14 mouse cellular contexts compared by ENCODE assay signal in the genomic region with DNA sequence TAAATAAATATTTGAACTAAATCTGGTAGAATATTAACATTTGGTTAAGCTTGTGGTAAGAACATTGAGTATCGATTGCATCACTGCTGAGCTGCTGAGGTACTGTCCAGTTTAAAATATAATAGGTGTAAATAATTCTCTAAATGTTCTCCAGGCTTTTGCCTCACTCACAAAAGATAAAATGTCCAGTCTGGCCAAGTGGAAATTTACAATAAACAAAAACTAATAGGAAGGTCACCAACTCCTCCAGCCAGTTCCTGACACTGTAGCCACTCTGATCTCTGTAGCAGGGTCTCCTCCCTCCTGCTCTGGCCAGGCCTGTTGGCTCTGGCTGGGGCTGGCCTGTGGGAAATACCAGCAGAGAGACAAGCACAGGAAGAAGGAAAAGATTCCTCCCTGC. TPM values are rescaled to one million over a fixed set of nuclear protein-coding genes. Genes with fewer than 3 reads are reported as not detected.
DNase-seq lines count a peak whose midpoint lies in the region; ATAC-seq and TF ChIP-seq lines count a peak whose summit lies in the region.
"Had no signal": no experiment of that assay in that cellular context is flagged by ENCODE, and none has a peak within 500 bp of the region (broad histone marks: within the 10 kb centered on the region; RNA-seq: fewer than 3 reads in every experiment).

No protein-coding gene starts in this region.

- DNase-seq in heart, adult 9 months (ENCODE audit: low spot score in 2 of 2): peak; percentile 61 to 68
- DNase-seq in heart, adult 8-10 months (ENCODE audit: low spot score): no peak
- DNase-seq in adipocyte (ENCODE audit: low spot score): peak; percentile 17
- DNase-seq in kidney, adult 18-20 months: peak; percentile 54
- no peak for DNase-seq in liver, embryonic 14.5 days (ENCODE audit: low read depth in 3 of 3, low spot score in 3 of 3)
- no peak for DNase-seq in right cerebral cortex, postnatal 4 days
- no peak for DNase-seq in layer of hippocampus, adult 11-12 months (ENCODE audit: low spot score)
- DNase-seq: cerebellum, postnatal 10 days; lung, embryonic 14.5 days; midbrain, embryonic 14.5 days; spleen, adult 18-20 months had no signal

- peaks cover 0 to 2% of the 10 kb centered on the region in 2 experiments; a peak in 1 of 4 replicates for H3K4me1 ChIP-seq in liver, embryonic 14.5 days (replicated peaks; ENCODE audit: control insufficient read depth in 2 of 2, insufficient read depth in 2 of 2, low read length in 1 of 2)
- H3K4me1 ChIP-seq in hindbrain, embryonic 16.5 days (ENCODE audit: control insufficient read depth, insufficient read depth, low read depth, low read length): no peaks in the 10 kb centered on the region
- H3K4me1 ChIP-seq: embryonic facial prominence, embryonic 12.5 days; forebrain, embryonic 13.5 days had no signal

- no peaks in the 10 kb centered on the region for H3K27me3 ChIP-seq in liver, embryonic 14.5 days (ENCODE audit: control insufficient read depth, insufficient read depth, low read length)
- no peaks in the 10 kb centered on the region for H3K27me3 ChIP-seq in hindbrain, embryonic 16.5 days (replicated peaks; ENCODE audit: control insufficient read depth, insufficient read depth, low read length)
- H3K27me3 ChIP-seq: forebrain, embryonic 13.5 days had no signal

- H3K36me3 ChIP-seq in liver, embryonic 14.5 days (replicated peaks; ENCODE audit: control insufficient read depth, insufficient read depth, low read depth): no peaks in the 10 kb centered on the region
- H3K36me3 ChIP-seq in hindbrain, embryonic 16.5 days (ENCODE audit: control insufficient read depth, insufficient read depth, low read length): no peaks in the 10 kb centered on the region
- H3K36me3 ChIP-seq: embryonic facial prominence, embryonic 12.5 days had no signal

- no peak for TF ChIP-seq EP300 in liver, embryonic 14.5 days (IDR thresholded peaks at IDR 0.05; ENCODE audit: low read depth)

- no peak overlapping the region for H3K27ac ChIP-seq in liver, embryonic 14.5 days
- H3K27ac ChIP-seq in hindbrain, embryonic 16.5 days (ENCODE audit: low read depth, low read length): no peak overlapping the region
- H3K27ac ChIP-seq: embryonic facial prominence, embryonic 12.5 days; forebrain, embryonic 13.5 days had no signal

- no peak overlapping the region for H3K4me2 ChIP-seq in liver, embryonic 14.5 days (ENCODE audit: low read depth)
- H3K4me2 ChIP-seq in hindbrain, embryonic 16.5 days (ENCODE audit: low read length): no peak overlapping the region
- H3K4me2 ChIP-seq: embryonic facial prominence, embryonic 12.5 days; forebrain, embryonic 13.5 days; lung, embryonic 14.5 days had no signal

- 69% methylated on average over 1 of the region's 1 CpGs for WGBS in liver, embryonic 14.5 days (ENCODE audit: insufficient replicate concordance)
- 92% methylated on average over 1 of the region's 1 CpGs for WGBS in hindbrain, embryonic 16.5 days

- H3K4me3 ChIP-seq in liver, embryonic 14.5 days (ENCODE audit: insufficient read depth in 1 of 2, low read depth in 2 of 2, low read length in 2 of 2): no peak overlapping the region
- no peak overlapping the region for H3K4me3 ChIP-seq in hindbrain, embryonic 16.5 days (ENCODE audit: low read length)
- H3K4me3 ChIP-seq: embryonic facial prominence, embryonic 12.5 days; forebrain, embryonic 13.5 days had no signal

- H3K9me3 ChIP-seq in liver, embryonic 14.5 days (ENCODE audit: control insufficient read depth, low read length): no peaks in the 10 kb centered on the region
- H3K9me3 ChIP-seq in hindbrain, embryonic 16.5 days (ENCODE audit: control insufficient read depth, low read length): no peaks in the 10 kb centered on the region
- H3K9me3 ChIP-seq: embryonic facial prominence, embryonic 12.5 days; forebrain, embryonic 13.5 days had no signal

- H3K9ac ChIP-seq in liver, embryonic 14.5 days (replicated peaks): no peak overlapping the region
- no peak overlapping the region for H3K9ac ChIP-seq in hindbrain, embryonic 16.5 days (ENCODE audit: low read depth, low read length)
- H3K9ac ChIP-seq: embryonic facial prominence, embryonic 12.5 days; forebrain, embryonic 13.5 days; lung, embryonic 14.5 days had no signal

- no peak for TF ChIP-seq CTCF in liver, embryonic 14.5 days (IDR thresholded peaks at IDR 0.05; ENCODE audit: low read depth)

- peak; percentile 37; the same call in 1 of the 2 replicates for ATAC-seq in liver, embryonic 14.5 days (ENCODE audit: insufficient read depth)
- no peak for ATAC-seq in hindbrain, embryonic 16.5 days
- ATAC-seq: forebrain, embryonic 13.5 days had no signal

RNA-seq across cellular contexts. Expression of gene Tspan2, which starts 55.8 kb away (rescaled TPM):
- 10 to 100 TPM in 2 of 4 experiments, 1 to 10 TPM in 2; 5.3 to 10.6 (median 10.3) TPM for total RNA-seq in heart, adult 8-10 months (2022)
- 0.67 and 1.2 TPM in 2 replicates for polyA plus RNA-seq in liver, embryonic 14.5 days (2012; rRNA removed)
- 1.7 and 2.2 TPM in 2 replicates for polyA plus RNA-seq in liver, embryonic 14.5 days (2014; fragmentation: Nextera tagmentation; extraction: Ambion mirVana)
- 14.9 and 15.6 TPM in 2 replicates for polyA plus RNA-seq in hindbrain, embryonic 16.5 days (2015; fragmentation: Nextera tagmentation; extraction: Ambion mirVana)

Comparison
In these comparisons a context has a peak if more than half of its experiments do, and no peak if none do; other contexts are left out.
1. DNase-seq: peak in heart, adult 9 months (2 of 2), adipocyte (single experiment) and kidney, adult 18-20 months (single experiment); none in heart, adult 8-10 months (single experiment), liver, embryonic 14.5 days (0 of 3), right cerebral cortex, postnatal 4 days (single experiment) and layer of hippocampus, adult 11-12 months (single experiment).